Mouse (Mus musculus): Measurements from ENCODE around the gene Cyth2. TPM values are rescaled to one million over a fixed set of nuclear protein-coding genes. Genes with fewer than 3 reads are reported as not detected.

Cyth2 gene
- 176 TPM in 2 replicates for polyA plus RNA-seq (2014; fragmentation: Nextera tagmentation; extraction: Ambion mirVana)

DNA sequence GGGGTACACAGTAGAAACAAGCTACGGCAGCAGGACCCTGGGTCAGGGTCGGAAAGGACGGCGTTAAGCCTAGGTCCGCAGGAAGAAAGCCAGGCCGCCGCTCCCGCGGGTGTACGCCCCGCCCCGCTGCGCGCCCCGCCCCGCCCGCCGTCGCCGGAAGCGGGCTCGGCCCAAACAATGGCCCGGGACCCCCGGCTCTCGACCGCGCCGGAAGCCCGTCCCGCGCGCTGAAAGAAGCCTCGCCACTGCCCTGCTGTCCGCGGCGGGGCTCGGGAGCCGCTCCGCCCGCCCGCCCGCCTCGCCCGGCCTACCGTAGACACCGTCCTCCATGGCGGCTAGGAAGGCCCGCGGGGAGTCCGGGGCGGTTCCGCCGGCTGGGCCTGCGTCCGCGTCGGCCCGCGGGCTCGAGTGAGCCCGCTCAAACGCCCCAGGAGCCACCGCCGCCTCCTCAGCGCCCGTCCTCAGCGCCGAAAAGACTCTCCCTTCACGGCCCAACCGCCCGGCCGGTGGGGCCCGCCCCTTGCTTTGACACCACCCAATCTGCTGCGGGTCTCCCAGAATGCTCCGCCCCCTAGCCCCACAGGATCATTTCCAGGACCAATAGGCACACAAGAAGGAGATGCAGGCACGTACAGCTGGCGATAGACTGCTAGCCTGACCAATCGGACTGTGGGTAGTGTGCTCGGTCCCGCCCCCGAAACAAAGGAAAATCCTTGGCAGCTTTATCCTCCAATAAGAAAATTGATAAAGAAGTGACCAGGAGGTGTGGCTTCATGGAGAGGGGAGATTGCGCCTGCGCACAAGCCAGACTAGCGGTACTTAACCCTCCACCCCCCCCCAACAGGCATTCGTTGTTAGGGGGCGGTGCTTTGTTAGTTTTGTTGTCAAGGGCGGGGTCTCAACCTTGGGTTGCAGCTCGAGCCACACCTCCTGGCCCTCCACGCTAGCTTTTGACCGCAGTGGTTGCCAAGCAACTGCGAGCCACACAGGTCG is at the start of gene Cyth2:
Gene Cyth2, minus strand, starts transcription at position 795 of the 993 bp plus-strand sequence.
- Histone ChIP-seq H3K36me3 (ENCODE audit: control insufficient read depth, insufficient read depth, low read length) (peaks cover 28% of the 10 kb centered on the region; the same call in 1 of the 2 replicates), H3K4me1 (ENCODE audit: control insufficient read depth, insufficient read depth, low read length) (peaks cover 17% of the 10 kb centered on the region), H3K4me3 (ENCODE audit: low read depth, low read length) (peak within 1 kb of the TSS; percentile 84), H3K4me2 (ENCODE audit: low read depth, severe bottlenecking) (peak within 1 kb of the TSS; percentile 85), H3K27ac (replicated peaks; ENCODE audit: low read depth, low read length) (peak within 1 kb of the TSS; percentile 99), H3K27me3 (ENCODE audit: control insufficient read depth, insufficient read depth, low read length) (no peaks in the 10 kb centered on the region), H3K9me3 (ENCODE audit: control insufficient read depth, low read length) (no peaks in the 10 kb centered on the region), H3K9ac (ENCODE audit: low read length) (peak within 1 kb of the TSS; percentile 98)
- ATAC-seq (ENCODE audit: insufficient number of reproducible peaks, low FRiP score, low TSS enrichment, low read depth) (peak; percentile 98), DNase-seq (ENCODE audit: low spot score) (peak; percentile 100)
- under 1% methylated on average over 87 of the region's 92 CpGs for WGBS

DNA sequence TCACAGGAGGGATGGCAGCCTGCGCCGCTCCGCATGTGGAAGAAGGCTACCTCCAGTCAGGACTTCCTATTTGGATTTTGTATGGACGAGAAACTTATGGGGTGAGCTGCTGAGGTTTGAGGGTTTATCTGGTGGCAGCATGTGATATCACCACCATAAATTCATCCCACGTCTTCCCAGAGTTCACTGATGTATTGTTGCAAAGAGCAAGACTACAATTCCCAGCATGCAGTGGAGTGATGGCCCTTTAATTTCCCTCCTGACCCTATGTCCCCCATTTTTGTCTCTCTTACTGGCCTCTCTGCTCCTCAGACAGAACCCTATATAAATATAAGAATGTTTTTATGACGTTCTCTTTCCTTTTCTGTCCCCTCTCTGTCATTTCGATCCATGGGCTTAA is 48.4 kb upstream of the Cyth2 start:
- no peak overlapping the region for H3K9ac ChIP-seq (ENCODE audit: low read length)
- DNase-seq (ENCODE audit: low spot score) = no peak
- no peaks in the 10 kb centered on the region for H3K9me3 ChIP-seq (ENCODE audit: control insufficient read depth, low read length)
- no peaks in the 10 kb centered on the region for H3K36me3 ChIP-seq (ENCODE audit: control insufficient read depth, insufficient read depth, low read length)
- H3K27me3 ChIP-seq (ENCODE audit: control insufficient read depth, insufficient read depth, low read length) = peaks cover 14% of the 10 kb centered on the region
- 83% methylated on average over 7 of the region's 7 CpGs for WGBS
- no peak overlapping the region for H3K4me3 ChIP-seq (ENCODE audit: low read depth, low read length)
- no peak overlapping the region for H3K27ac ChIP-seq (replicated peaks; ENCODE audit: low read depth, low read length)
- H3K4me2 ChIP-seq (ENCODE audit: low read depth, severe bottlenecking) = no peak overlapping the region
- H3K4me1 ChIP-seq (ENCODE audit: control insufficient read depth, insufficient read depth, low read length) = 0 out of 2 replicates have a peak, but pooled peaks cover 5% of the 10 kb centered on the region
- ATAC-seq (ENCODE audit: insufficient number of reproducible peaks, low FRiP score, low TSS enrichment, low read depth) = no peak

DNA sequence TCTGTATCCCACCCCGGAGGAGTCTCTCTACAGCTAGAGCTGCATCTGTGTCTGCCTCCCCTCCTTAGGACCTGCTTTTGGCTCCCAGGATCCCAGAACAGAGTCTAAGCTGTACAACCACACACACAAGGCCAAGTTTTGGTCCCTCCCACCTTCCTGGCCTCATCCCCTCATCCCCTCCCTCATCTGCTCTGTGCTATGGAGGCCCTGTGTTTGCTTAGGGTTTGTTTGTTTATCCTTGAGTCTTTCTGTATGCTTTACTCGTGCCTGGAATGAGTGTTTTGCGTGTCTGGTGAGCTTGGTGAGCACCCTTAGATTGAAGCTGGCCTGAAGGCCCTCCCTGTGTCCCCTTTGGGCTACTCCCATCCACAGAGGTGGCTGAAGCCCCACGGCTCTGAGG is 44.6 kb upstream of the Cyth2 start:
- no peak overlapping the region for H3K27ac ChIP-seq (replicated peaks; ENCODE audit: low read depth, low read length)
- H3K4me1 ChIP-seq (ENCODE audit: control insufficient read depth, insufficient read depth, low read length) = no peaks in the 10 kb centered on the region
- H3K9me3 ChIP-seq (ENCODE audit: control insufficient read depth, low read length) = no peaks in the 10 kb centered on the region
- H3K9ac ChIP-seq (ENCODE audit: low read length) = no peak overlapping the region
- ATAC-seq (ENCODE audit: insufficient number of reproducible peaks, low FRiP score, low TSS enrichment, low read depth) (no peak), DNase-seq (ENCODE audit: low spot score) (no peak)
- no peak overlapping the region for H3K4me2 ChIP-seq (ENCODE audit: low read depth, severe bottlenecking)
- H3K36me3 ChIP-seq (ENCODE audit: control insufficient read depth, insufficient read depth, low read length) = no peaks in the 10 kb centered on the region
- WGBS = 52% methylated on average over 4 of the region's 4 CpGs
- no peak overlapping the region for H3K4me3 ChIP-seq (ENCODE audit: low read depth, low read length)
- no peaks in the 10 kb centered on the region; the same call in 1 of the 2 replicates for H3K27me3 ChIP-seq (ENCODE audit: control insufficient read depth, insufficient read depth, low read length)

DNA sequence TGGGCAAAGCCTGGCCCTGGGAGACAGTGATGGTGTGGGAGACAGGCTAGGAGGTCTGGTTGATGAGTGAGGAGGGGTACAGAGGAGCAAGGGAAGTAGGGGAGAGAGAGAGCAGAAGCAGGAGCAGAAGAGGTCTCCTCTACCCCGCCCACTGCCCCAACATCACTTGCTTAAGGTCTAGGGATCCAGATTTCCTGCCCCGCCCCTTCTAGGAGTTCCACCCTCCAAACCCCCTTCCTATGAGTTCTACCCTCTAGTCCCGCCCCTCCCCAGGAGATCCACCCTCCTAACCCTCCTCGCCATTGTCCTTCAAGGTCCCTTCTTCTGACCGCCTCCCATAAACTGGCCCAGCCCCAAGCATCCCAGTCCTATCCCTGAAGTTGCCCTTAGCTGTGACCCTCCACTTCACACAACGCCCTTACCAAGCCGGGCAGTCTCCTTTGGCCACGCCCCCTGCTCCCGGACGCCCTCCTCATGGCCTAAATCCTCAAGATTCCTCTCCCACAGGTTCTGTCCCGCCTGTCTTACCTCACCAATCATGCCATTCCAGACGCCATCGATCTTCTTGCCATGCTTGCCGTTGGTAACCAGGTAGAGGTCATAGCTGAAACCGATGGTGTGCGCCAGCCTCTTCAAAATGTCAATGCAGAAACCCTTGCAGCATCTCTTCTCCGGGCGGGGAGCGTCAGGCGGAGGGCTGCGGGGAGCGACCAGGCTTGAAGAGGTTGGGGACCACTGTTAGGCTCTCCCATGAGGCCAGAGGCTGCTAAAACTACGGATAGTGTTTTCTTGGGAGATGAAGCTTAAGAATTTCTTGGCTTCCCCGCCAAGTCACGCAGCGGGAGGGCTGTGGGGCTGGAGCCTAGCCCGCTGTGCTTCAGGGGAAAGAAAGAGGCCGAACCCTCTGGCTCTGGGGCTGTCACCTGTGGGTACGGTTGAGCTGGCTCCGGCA is 42.8 kb upstream of the Cyth2 start:
- Histone ChIP-seq H3K9me3 (ENCODE audit: control insufficient read depth, low read length) (no peaks in the 10 kb centered on the region), H3K27me3 (ENCODE audit: control insufficient read depth, insufficient read depth, low read length) (no peaks in the 10 kb centered on the region; the same call in 1 of the 2 replicates), H3K27ac (replicated peaks; ENCODE audit: low read depth, low read length) (no peak overlapping the region), H3K36me3 (ENCODE audit: control insufficient read depth, insufficient read depth, low read length) (no peaks in the 10 kb centered on the region), H3K4me2 (ENCODE audit: low read depth, severe bottlenecking) (peak overlapping the region; percentile 76), H3K4me1 (ENCODE audit: control insufficient read depth, insufficient read depth, low read length) (no peaks in the 10 kb centered on the region), H3K4me3 (ENCODE audit: low read depth, low read length) (peak overlapping the region; percentile 38), H3K9ac (ENCODE audit: low read length) (peak overlapping the region; percentile 47)
- 1% methylated on average over 30 of the region's 30 CpGs for WGBS
- DNase-seq (ENCODE audit: low spot score) (peak; percentile 63), ATAC-seq (ENCODE audit: insufficient number of reproducible peaks, low FRiP score, low TSS enrichment, low read depth) (peak; percentile 42; the same call in 1 of the 2 replicates)

DNA sequence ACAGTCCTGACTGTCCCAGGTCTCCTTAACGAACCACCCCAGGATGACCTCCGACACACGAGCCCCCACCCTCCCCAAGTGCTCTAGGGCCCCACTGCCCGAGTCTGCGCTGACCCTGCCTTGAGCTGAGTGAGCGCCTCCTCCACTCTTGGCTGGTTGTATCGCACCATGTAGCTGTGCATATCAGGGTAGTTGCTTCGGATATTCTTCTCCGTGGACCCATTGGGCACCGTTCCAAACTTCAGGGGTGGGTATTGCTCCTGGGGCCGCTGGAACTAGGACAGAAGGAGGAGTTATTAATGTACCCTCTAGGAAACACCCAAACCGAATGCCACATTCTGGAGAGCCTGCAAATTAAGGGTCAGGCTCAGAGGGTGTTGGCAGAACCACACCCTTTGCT is 38.7 kb upstream of the Cyth2 start:
- H3K36me3 ChIP-seq (ENCODE audit: control insufficient read depth, insufficient read depth, low read length) = no peaks in the 10 kb centered on the region
- no peak for DNase-seq (ENCODE audit: low spot score)
- no peak overlapping the region for H3K4me3 ChIP-seq (ENCODE audit: low read depth, low read length)
- H3K27ac ChIP-seq (replicated peaks; ENCODE audit: low read depth, low read length) = no peak overlapping the region
- H3K9me3 ChIP-seq (ENCODE audit: control insufficient read depth, low read length) = no peaks in the 10 kb centered on the region
- H3K27me3 ChIP-seq (ENCODE audit: control insufficient read depth, insufficient read depth, low read length) = no peaks in the 10 kb centered on the region; the same call in 1 of the 2 replicates
- H3K9ac ChIP-seq (ENCODE audit: low read length) = no peak overlapping the region
- WGBS = 83% methylated on average over 12 of the region's 12 CpGs
- no peak overlapping the region for H3K4me2 ChIP-seq (ENCODE audit: low read depth, severe bottlenecking)
- ATAC-seq (ENCODE audit: insufficient number of reproducible peaks, low FRiP score, low TSS enrichment, low read depth) = no peak
- H3K4me1 ChIP-seq (ENCODE audit: control insufficient read depth, insufficient read depth, low read length) = no peaks in the 10 kb centered on the region

DNA sequence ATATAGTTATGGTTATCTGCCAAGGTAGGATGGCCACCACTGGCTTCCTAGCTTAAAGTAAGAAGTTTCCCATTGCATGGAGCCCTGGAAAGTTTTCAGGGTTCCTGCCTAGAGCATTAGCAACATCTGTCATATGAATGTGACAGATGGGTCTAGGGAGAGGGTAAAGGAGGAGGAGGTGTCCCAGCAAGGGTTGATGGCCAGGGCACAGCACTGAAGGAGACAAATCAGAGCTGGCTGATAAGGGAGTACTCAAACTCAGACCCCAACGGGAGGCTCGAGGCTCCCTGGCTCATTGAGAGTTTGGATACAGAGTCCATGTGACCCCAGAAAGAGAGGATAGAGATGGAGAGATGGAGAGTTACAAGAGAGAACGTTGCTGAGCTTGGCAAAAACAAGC is 36.3 kb upstream of the Cyth2 start:
- 79% methylated on average over 3 of the region's 3 CpGs for WGBS
- no peak overlapping the region for H3K4me3 ChIP-seq (ENCODE audit: low read depth, low read length)
- no peak overlapping the region for H3K4me2 ChIP-seq (ENCODE audit: low read depth, severe bottlenecking)
- no peaks in the 10 kb centered on the region for H3K36me3 ChIP-seq (ENCODE audit: control insufficient read depth, insufficient read depth, low read length)
- no peaks in the 10 kb centered on the region for H3K27me3 ChIP-seq (ENCODE audit: control insufficient read depth, insufficient read depth, low read length)
- H3K27ac ChIP-seq (replicated peaks; ENCODE audit: low read depth, low read length) = no peak overlapping the region
- H3K4me1 ChIP-seq (ENCODE audit: control insufficient read depth, insufficient read depth, low read length) = no peaks in the 10 kb centered on the region
- no peak overlapping the region for H3K9ac ChIP-seq (ENCODE audit: low read length)
- no peak for DNase-seq (ENCODE audit: low spot score)
- ATAC-seq (ENCODE audit: insufficient number of reproducible peaks, low FRiP score, low TSS enrichment, low read depth) = no peak
- H3K9me3 ChIP-seq (ENCODE audit: control insufficient read depth, low read length) = no peaks in the 10 kb centered on the region

DNA sequence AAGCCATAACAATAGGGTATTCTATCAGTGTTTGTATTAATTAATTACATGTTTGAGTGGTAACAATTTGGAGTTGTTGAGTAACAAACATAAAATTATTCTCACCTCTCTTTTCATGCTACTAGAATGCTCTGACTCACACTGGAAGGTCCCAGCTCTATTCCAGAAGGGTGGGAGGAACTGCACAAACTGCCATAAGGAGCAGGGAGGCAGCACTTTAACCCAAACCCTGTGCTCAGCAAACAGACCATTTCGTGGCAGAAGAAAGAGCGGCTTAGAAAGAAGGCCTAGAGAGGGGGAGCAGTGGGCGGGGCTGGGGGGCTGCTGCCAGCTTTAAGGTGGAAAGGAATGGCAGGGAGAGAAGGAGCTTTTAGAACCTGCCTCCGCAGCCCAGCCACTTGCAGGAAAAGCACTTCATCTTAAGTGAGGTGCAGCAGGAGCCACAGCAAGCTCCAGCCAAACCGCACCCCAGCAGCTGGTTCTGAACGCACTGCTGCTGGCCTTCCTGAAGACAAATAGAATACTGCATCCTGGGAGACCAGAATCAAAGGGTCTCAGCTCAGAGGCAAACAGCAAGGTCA is 34.2 kb upstream of the Cyth2 start:
- no peaks in the 10 kb centered on the region for H3K9me3 ChIP-seq (ENCODE audit: control insufficient read depth, low read length)

More for the DNA sequence above, 34.2 kb upstream of the Cyth2 start:
- Histone ChIP-seq H3K36me3 (ENCODE audit: control insufficient read depth, insufficient read depth, low read length) (no peaks in the 10 kb centered on the region), H3K27ac (replicated peaks; ENCODE audit: low read depth, low read length) (no peak overlapping the region), H3K4me3 (ENCODE audit: low read depth, low read length) (no peak overlapping the region), H3K27me3 (ENCODE audit: control insufficient read depth, insufficient read depth, low read length) (no peaks in the 10 kb centered on the region), H3K9ac (ENCODE audit: low read length) (peak overlapping the region; percentile 43; the same call in 1 of the 2 replicates), H3K4me2 (ENCODE audit: low read depth, severe bottlenecking) (no peak overlapping the region), H3K4me1 (ENCODE audit: control insufficient read depth, insufficient read depth, low read length) (no peaks in the 10 kb centered on the region)
- WGBS = 18% methylated on average over 6 of the region's 6 CpGs
- DNase-seq (ENCODE audit: low spot score) (no peak), ATAC-seq (ENCODE audit: insufficient number of reproducible peaks, low FRiP score, low TSS enrichment, low read depth) (no peak)
